Mouse (Mus musculus) heart, adult 2 months (tissue): ENCODE measurements around the gene Fam161a.

Experiments
- CTCF ChIP-seq: fragments of 200-600 bp; IDR thresholded peaks from 2 replicates; pipeline ENCODE4 v1.8.1; 2022; ENCODE audit warnings: antibody characterized with exemption, mild to moderate bottlenecking, moderate library complexity
- EP300 ChIP-seq: fragments of 200-500 bp; IDR thresholded peaks from 2 replicates; pipeline ENCODE4 v1.6.1; 2011; ENCODE audit warnings: low read depth, low read length, control low read depth; ENCODE audit not compliant: insufficient read depth
- POLR2A ChIP-seq: fragments of 200-500 bp; IDR thresholded peaks from 2 replicates; pipeline ENCODE4 v1.6.1; 2011; ENCODE audit warnings: mild to moderate bottlenecking, low read depth, low read length, control low read depth; ENCODE audit not compliant: insufficient read depth

GRCm38 (mm10) chr11:22982846-22983245 is 24.5 kb upstream of the Fam161a start:
- TF ChIP-seq POLR2A (no peak), CTCF (no peak), EP300 (no peak)
